Mouse (Mus musculus) ovary, postnatal 14 days (tissue): ENCODE measurements around the gene Mucl1.
"Not testable (repeated sequence)": the region's sequence is repeated elsewhere in the genome, so short reads cannot be mapped to it uniquely, and the experiment has no call there.

Experiments
- DNase-seq: peaks from one replicate; pipeline ENCODE4 v3.0.0; 2022; ENCODE audit warnings: low spot score

The Mucl1 gene

GRCm38 (mm10) chr15:103755369-103755768 lies at the start of gene Mucl1:
Gene Mucl1 (minus strand): TSS chr15:103755469.
- DNase-seq = no peak

- peak; percentile 21 for DNase-seq
These were observed 11.6 kb upstream of the Mucl1 start for GRCm38 (mm10) chr15:103766836-103767235.

- DNase-seq = not testable (repeated sequence)
These were observed 38.4 kb downstream of the Mucl1 start for GRCm38 (mm10) chr15:103716861-103717260.
